Mouse (Mus musculus) cortical plate, adult 2 months (tissue): ENCODE results near the gene Rufy1.

Experiments used
- CTCF ChIP-seq: fragments of 200-500 bp; IDR thresholded peaks from 2 replicates; pipeline ENCODE4 v1.5.1; 2011; ENCODE audit warnings: mild to moderate bottlenecking, control low read depth, low read length; ENCODE audit not compliant: insufficient read depth; ENCODE audit errors: extremely low read depth
- POLR2A ChIP-seq: fragments of 200-500 bp; IDR thresholded peaks from 2 replicates; pipeline ENCODE4 v1.6.1; 2011; ENCODE audit warnings: mild to moderate bottlenecking, low read length, control low read depth; ENCODE audit not compliant: insufficient read depth; ENCODE audit errors: extremely low read depth

GRCm38 (mm10) chr11:50355395-50355794, 75.5 kb downstream of the Rufy1 start:
- TF ChIP-seq CTCF (no peak), POLR2A (no peak)
